Mouse (Mus musculus) forebrain, embryonic 11.5 days (tissue): ENCODE measurements at regions not wholly inside any gene's neighbourhood (a gene's known extent, or its start where the extent isn't known, plus 50 kb on each side); places are given as distances from the start of the nearest gene placed in this dataset.
A peak's percentile ranks its signal among the peaks of the same experiment; 100 is the strongest.

ENCODE experiments used
- ATAC-seq: fragments of 200-750 bp; cut with Nextera tagmentation; replicated peaks from 2 replicates; pipeline ENCODE4 v1.8.0; 2017; ENCODE audit warnings: moderate TSS enrichment; ENCODE audit not compliant: low FRiP score
- DNase-seq: peaks from one replicate; pipeline ENCODE4 v3.0.0-alpha.2; 2017; ENCODE audit warnings: low spot score
- H3K27ac ChIP-seq: fragments of 300-500 bp; sonication (generic); 2 replicates; pipeline ENCODE4 v1.5.1; 2014; ENCODE audit warnings: low read depth, low read length
- H3K27me3 ChIP-seq: fragments of 300-500 bp; sonication (generic); 2 replicates; pipeline ENCODE4 v1.6.1; 2014; ENCODE audit warnings: mild to moderate bottlenecking, low read length, mixed read lengths; ENCODE audit not compliant: control insufficient read depth, insufficient read depth
- H3K36me3 ChIP-seq: fragments of 300-500 bp; sonication (generic); 2 replicates; pipeline ENCODE4 v1.6.1; 2014; ENCODE audit warnings: mild to moderate bottlenecking, low read length, moderate library complexity, mixed read lengths; ENCODE audit not compliant: control insufficient read depth, insufficient read depth
- H3K4me1 ChIP-seq: fragments of 300-500 bp; sonication (generic); replicated peaks from 2 replicates; pipeline ENCODE4 v1.6.1; 2014; ENCODE audit warnings: low read length, mixed read lengths; ENCODE audit not compliant: control insufficient read depth, insufficient read depth
- H3K4me2 ChIP-seq: fragments of 300-500 bp; sonication (generic); 2 replicates; pipeline ENCODE4 v1.6.1; 2014; ENCODE audit warnings: low read depth, mild to moderate bottlenecking, low read length, moderate library complexity, mixed read lengths; ENCODE audit not compliant: severe bottlenecking
- H3K4me3 ChIP-seq: fragments of 300-500 bp; sonication (generic); 2 replicates; pipeline ENCODE4 v1.5.1; 2014; ENCODE audit warnings: low read depth, low read length
- H3K9ac ChIP-seq: fragments of 300-500 bp; sonication (generic); 2 replicates; pipeline ENCODE4 v1.6.1; 2014; ENCODE audit warnings: low read length
- H3K9me3 ChIP-seq: fragments of 300-500 bp; sonication (generic); 2 replicates; pipeline ENCODE4 v1.6.1; 2016; ENCODE audit warnings: low read length, mixed read lengths; ENCODE audit not compliant: control insufficient read depth
- WGBS: fragments of 180-500 bp; shearing (Covaris S2); extraction: QIAGEN DNeasy Blood & Tissue Kit; methylation state at CpG from one replicate; pipeline ENCODE4 v1.1.7; 2014; 5-methylcytosine and 5-hydroxymethylcytosine counted together

- Histone ChIP-seq H3K36me3 (no peaks in the 10 kb centered on the region), H3K9ac (no peak overlapping the region), H3K4me1 (no peaks in the 10 kb centered on the region), H3K4me2 (no peak overlapping the region), H3K9me3 (no peaks in the 10 kb centered on the region), H3K27me3 (no peaks in the 10 kb centered on the region), H3K4me3 (no peak overlapping the region), H3K27ac (no peak overlapping the region)
- WGBS, result 93% methylated on average over 1 of the region's 1 CpGs
- no peak for DNase-seq
- no peak for ATAC-seq
Measured at GRCm38 (mm10) chr4:135632443-135632842, 53.6 kb upstream of the Ifnlr1 start.

- Histone ChIP-seq H3K4me3 (no peak overlapping the region), H3K4me2 (no peak overlapping the region), H3K27me3 (no peaks in the 10 kb centered on the region), H3K9me3 (no peaks in the 10 kb centered on the region), H3K36me3 (no peaks in the 10 kb centered on the region), H3K27ac (no peak overlapping the region), H3K4me1 (no peaks in the 10 kb centered on the region), H3K9ac (no peak overlapping the region)
- ATAC-seq (no peak), DNase-seq (no peak)
- 94% methylated on average over 12 of the region's 12 CpGs for WGBS
Measured at GRCm38 (mm10) chr4:135629793-135630569, 56.1 kb upstream of the Ifnlr1 start.

- ATAC-seq (no peak), DNase-seq (no peak)
- no peaks in the 10 kb centered on the region for H3K4me1 ChIP-seq
- H3K4me2 ChIP-seq, result no peak overlapping the region
- no peak overlapping the region for H3K4me3 ChIP-seq
- H3K36me3 ChIP-seq, result no peaks in the 10 kb centered on the region
- 91% methylated on average over 15 of the region's 15 CpGs for WGBS
- H3K9me3 ChIP-seq, result no peaks in the 10 kb centered on the region
- no peak overlapping the region for H3K27ac ChIP-seq
- H3K27me3 ChIP-seq, result no peaks in the 10 kb centered on the region
- H3K9ac ChIP-seq, result no peak overlapping the region
Measured at GRCm38 (mm10) chr4:135626461-135626860, 53.0 kb upstream of the Grhl3 start.

GRCm38 (mm10) chr4:135623121-135623707 is 49.8 kb upstream of the Grhl3 start:
- Histone ChIP-seq H3K4me2 (no peak overlapping the region), H3K4me1 (no peaks in the 10 kb centered on the region), H3K9ac (no peak overlapping the region), H3K27ac (0 out of 2 replicates have a peak overlapping the region, but pooled peaks have one; percentile 20), H3K27me3 (0 out of 2 replicates have a peak, but pooled peaks cover 2% of the 10 kb centered on the region), H3K9me3 (no peaks in the 10 kb centered on the region), H3K36me3 (no peaks in the 10 kb centered on the region), H3K4me3 (no peak overlapping the region)
- ATAC-seq (no peak), DNase-seq (no peak)
- 78% methylated on average over 9 of the region's 9 CpGs for WGBS
